Mouse (Mus musculus) granulocyte monocyte progenitor cell, adult 5-6 weeks (primary cell): ENCODE measurements around the gene Cdca4. TPM values are rescaled to one million over a fixed set of nuclear protein-coding genes. Genes with fewer than 3 reads are reported as not detected.
"Not testable (repeated sequence)": the region's sequence is repeated elsewhere in the genome, so short reads cannot be mapped to it uniquely, and the experiment has no call there.

Experiments used
- ATAC-seq: replicated peaks from 2 replicates; pipeline ENCODE4 v1.8.0; 2016; ENCODE audit warnings: mild to moderate bottlenecking, moderate TSS enrichment, inconsistent platforms; ENCODE audit not compliant: poor library complexity, severe bottlenecking
- total RNA-seq, 2 experiments: library from RNA; stranded (forward) in 1 of 2; stranded (reverse) in 1 of 2; fragments of 200-712, 200-1000 nt in 1 of 2; fragments of >200 nt in 1 of 2; fragmentation: Nextera tagmentation in 1 of 2; gene quantifications; 2 replicates each; pipeline ENCODE4 v1.2.3; 2014 to 2017

Gene Cdca4
- total RNA-seq, 2 experiments from 2014 or later = 64.3 to 65.6 TPM

- ATAC-seq = peak; percentile 39
Observed at GRCm38 (mm10) chr12:112828501-112829243, 551 bp downstream of the Cdca4 start.

- ATAC-seq = no peak
Observed at GRCm38 (mm10) chr12:112825901-112826300, 3.3 kb downstream of the Cdca4 start.

- ATAC-seq = peak; percentile 26; the same call in 1 of the 2 replicates
Observed at GRCm38 (mm10) chr12:112823221-112823620, 6.0 kb downstream of the Cdca4 start.

- no peak for ATAC-seq
Observed at GRCm38 (mm10) chr12:112822676-112823075, 6.5 kb downstream of the Cdca4 start.

- no peak for ATAC-seq
Observed at GRCm38 (mm10) chr12:112821974-112822373, 7.2 kb downstream of the Cdca4 start.

GRCm38 (mm10) chr12:112821216-112821615, 8.0 kb downstream of the Cdca4 start:
- no peak for ATAC-seq

- ATAC-seq = no peak
Observed at GRCm38 (mm10) chr12:112820401-112820999, 8.7 kb downstream of the Cdca4 start.

- no peak for ATAC-seq
Observed at GRCm38 (mm10) chr12:112819057-112819662, 10.1 kb downstream of the Cdca4 start.

GRCm38 (mm10) chr12:112816866-112817265, 12.4 kb downstream of the Cdca4 start:
- not testable (repeated sequence) for ATAC-seq

GRCm38 (mm10) chr12:112816294-112816693, 12.9 kb downstream of the Cdca4 start:
- peak; percentile 66 for ATAC-seq

- ATAC-seq = no peak
Observed at GRCm38 (mm10) chr12:112814682-112815470, 14.3 kb downstream of the Cdca4 start.

- ATAC-seq = no peak
Observed at GRCm38 (mm10) chr12:112813370-112813769, 15.9 kb downstream of the Cdca4 start.

- ATAC-seq = no peak
Observed at GRCm38 (mm10) chr12:112810092-112810885, 18.9 kb downstream of the Cdca4 start.

GRCm38 (mm10) chr12:112809641-112810040, 19.6 kb downstream of the Cdca4 start:
- ATAC-seq = no peak

GRCm38 (mm10) chr12:112808587-112809364, 20.4 kb downstream of the Cdca4 start, which contains the start of gene Clba1:
Gene Clba1, plus strand, starts transcription at chr12:112808937.
- ATAC-seq = peak; percentile 90

GRCm38 (mm10) chr12:112808212-112808586, 21.0 kb downstream of the Cdca4 start:
- no peak for ATAC-seq

GRCm38 (mm10) chr12:112807796-112808195, 21.4 kb downstream of the Cdca4 start:
- ATAC-seq = no peak

- no peak for ATAC-seq
Observed at GRCm38 (mm10) chr12:112806044-112806443, 23.2 kb downstream of the Cdca4 start.

GRCm38 (mm10) chr12:112804046-112804445, 25.2 kb downstream of the Cdca4 start:
- ATAC-seq = no peak
